Mouse (Mus musculus) intestine, postnatal 0 days (tissue): ENCODE results near the gene Fbxw2. TPM values are rescaled to one million over a fixed set of nuclear protein-coding genes. Genes with fewer than 3 reads are reported as not detected.
"Not testable (repeated sequence)": the region's sequence is repeated elsewhere in the genome, so short reads cannot be mapped to it uniquely, and the experiment has no call there.

ENCODE experiments used
- ATAC-seq: fragments of 200-750 bp; cut with Nextera tagmentation; 2 replicates; pipeline ENCODE4 v1.8.0; 2017; ENCODE audit warnings: mild to moderate bottlenecking, moderate TSS enrichment, moderate library complexity
- H3K27ac ChIP-seq: fragments of 300-500 bp; sonication (generic); 2 replicates; pipeline ENCODE4 v1.5.1; 2014; ENCODE audit warnings: mild to moderate bottlenecking, low read depth, low read length, moderate library complexity
- H3K27me3 ChIP-seq: fragments of 300-500 bp; sonication (generic); replicated peaks from 2 replicates; pipeline ENCODE4 v1.6.1; 2014; ENCODE audit warnings: low read length, mixed read lengths; ENCODE audit not compliant: control insufficient read depth, insufficient read depth
- H3K36me3 ChIP-seq: fragments of 300-500 bp; sonication (generic); 2 replicates; pipeline ENCODE4 v1.6.1; 2014; ENCODE audit warnings: mild to moderate bottlenecking, moderate library complexity; ENCODE audit not compliant: control insufficient read depth, insufficient read depth
- H3K4me1 ChIP-seq: fragments of 300-500 bp; sonication (generic); replicated peaks from 2 replicates; pipeline ENCODE4 v1.6.1; 2014; ENCODE audit warnings: antibody characterized with exemption, low read length, mixed read lengths; ENCODE audit not compliant: control insufficient read depth, insufficient read depth
- H3K4me2 ChIP-seq: fragments of 300-500 bp; sonication (generic); replicated peaks from 2 replicates; pipeline ENCODE4 v1.6.1; 2014; ENCODE audit warnings: low read depth, mild to moderate bottlenecking, moderate library complexity
- H3K4me3 ChIP-seq: fragments of 300-500 bp; sonication (generic); 2 replicates; pipeline ENCODE4 v1.5.1; 2014; ENCODE audit warnings: low read depth, low read length
- H3K9ac ChIP-seq: fragments of 300-500 bp; sonication (generic); 2 replicates; pipeline ENCODE4 v1.6.1; 2014; ENCODE audit warnings: mild to moderate bottlenecking, low read depth, low read length
- H3K9me3 ChIP-seq: fragments of 300-500 bp; sonication (generic); 2 replicates; pipeline ENCODE4 v1.6.1; 2016; ENCODE audit warnings: mixed run types; ENCODE audit not compliant: control insufficient read depth
- CTCF ChIP-seq: sonication (generic); IDR thresholded peaks from 2 replicates; pipeline ENCODE4 v1.5.1; 2016; ENCODE audit warnings: low read depth, mild to moderate bottlenecking, control low read depth, antibody characterized with exemption, moderate library complexity
- WGBS: fragments of 180-500 bp; shearing (Covaris S2); extraction: QIAGEN DNeasy Blood & Tissue Kit; methylation state at CpG from one replicate; pipeline ENCODE4 v1.1.7; 2014; 5-methylcytosine and 5-hydroxymethylcytosine counted together
- polyA plus RNA-seq: library from polyadenylated mRNA; unstranded; fragments of >200 nt; fragmentation: Nextera tagmentation; extraction: Ambion mirVana; gene quantifications from 2 replicates; pipeline ENCODE4 v1.2.1, GENCODE M21; 2015

Gene Fbxw2
- polyA plus RNA-seq, 1 experiment from 2014 or later, result 36.8 TPM

- no peaks in the 10 kb centered on the region for H3K4me1 ChIP-seq
- no peaks in the 10 kb centered on the region for H3K27me3 ChIP-seq
- H3K4me3 ChIP-seq, result no peak overlapping the region
- ATAC-seq, result no peak
- WGBS, result 91% methylated on average over 2 of the region's 2 CpGs
- H3K36me3 ChIP-seq, result peaks cover 24% of the 10 kb centered on the region
- no peak overlapping the region for H3K27ac ChIP-seq
- no peaks in the 10 kb centered on the region for H3K9me3 ChIP-seq
- H3K9ac ChIP-seq, result no peak overlapping the region
- no peak overlapping the region for H3K4me2 ChIP-seq
- TF ChIP-seq CTCF, result 0 out of 2 replicates have a peak, but pooled peaks have one; percentile 11
Measured at GRCm38 (mm10) chr2:34818492-34818891, 7.6 kb downstream of the Fbxw2 start.

- H3K4me3 ChIP-seq, H3K27ac ChIP-seq, ATAC-seq, H3K9ac ChIP-seq, H3K9me3 ChIP-seq, H3K4me2 ChIP-seq, H3K27me3 ChIP-seq, H3K4me1 ChIP-seq: not testable (repeated sequence)
- H3K36me3 ChIP-seq, result peaks cover 41% of the 10 kb centered on the region
- WGBS, result 88% methylated on average over 2 of the region's 2 CpGs
Measured at GRCm38 (mm10) chr2:34815893-34816292, 10.2 kb downstream of the Fbxw2 start.

GRCm38 (mm10) chr2:34812706-34813105, 13.4 kb downstream of the Fbxw2 start:
- H3K27me3 ChIP-seq, result no peaks in the 10 kb centered on the region
- H3K36me3 ChIP-seq, result peaks cover 56% of the 10 kb centered on the region
- H3K27ac ChIP-seq, result no peak overlapping the region
- no peak overlapping the region for H3K4me3 ChIP-seq
- H3K4me1 ChIP-seq, result no peaks in the 10 kb centered on the region
- H3K9me3 ChIP-seq, result no peaks in the 10 kb centered on the region
- H3K4me2 ChIP-seq, result no peak overlapping the region
- TF ChIP-seq CTCF, result no peak
- no peak overlapping the region for H3K9ac ChIP-seq
- 85% methylated on average over 7 of the region's 7 CpGs for WGBS
- ATAC-seq, result no peak

- no peak for ATAC-seq
- Histone ChIP-seq H3K27me3 (no peaks in the 10 kb centered on the region), H3K36me3 (peaks cover 51% of the 10 kb centered on the region), H3K27ac (no peak overlapping the region), H3K9ac (no peak overlapping the region), H3K4me2 (no peak overlapping the region), H3K4me3 (no peak overlapping the region), H3K9me3 (no peaks in the 10 kb centered on the region), H3K4me1 (no peaks in the 10 kb centered on the region)
- WGBS, result 92% methylated on average over 3 of the region's 3 CpGs
- TF ChIP-seq CTCF, result no peak
Measured at GRCm38 (mm10) chr2:34810775-34811174, 15.3 kb downstream of the Fbxw2 start.

- TF ChIP-seq CTCF, result no peak
- H3K9ac ChIP-seq, result no peak overlapping the region
- H3K9me3 ChIP-seq, result no peaks in the 10 kb centered on the region
- H3K36me3 ChIP-seq, result peaks cover 56% of the 10 kb centered on the region
- H3K4me2 ChIP-seq, result no peak overlapping the region
- H3K4me1 ChIP-seq, result no peaks in the 10 kb centered on the region
- no peak overlapping the region for H3K4me3 ChIP-seq
- WGBS, result 93% methylated on average over 1 of the region's 1 CpGs
- no peak for ATAC-seq
- H3K27me3 ChIP-seq, result no peaks in the 10 kb centered on the region
- no peak overlapping the region for H3K27ac ChIP-seq
Measured at GRCm38 (mm10) chr2:34809568-34809967, 16.5 kb downstream of the Fbxw2 start.

- Histone ChIP-seq H3K4me1 (no peaks in the 10 kb centered on the region), H3K36me3 (peaks cover 43% of the 10 kb centered on the region), H3K4me2 (no peak overlapping the region), H3K4me3 (no peak overlapping the region), H3K9me3 (no peaks in the 10 kb centered on the region), H3K27me3 (no peaks in the 10 kb centered on the region), H3K27ac (no peak overlapping the region), H3K9ac (no peak overlapping the region)
- 67% methylated on average over 2 of the region's 2 CpGs for WGBS
- no peak for ATAC-seq
- TF ChIP-seq CTCF, result no peak
Measured at GRCm38 (mm10) chr2:34808057-34808456, 18.1 kb downstream of the Fbxw2 start.

- Histone ChIP-seq H3K27me3 (no peaks in the 10 kb centered on the region), H3K9me3 (no peaks in the 10 kb centered on the region), H3K4me3 (no peak overlapping the region), H3K36me3 (peaks cover 22% of the 10 kb centered on the region), H3K27ac (no peak overlapping the region), H3K4me2 (no peak overlapping the region), H3K4me1 (0 out of 2 replicates have a peak, but pooled peaks cover under 1% of the 10 kb centered on the region), H3K9ac (no peak overlapping the region)
- TF ChIP-seq CTCF, result no peak
- WGBS, result 87% methylated on average over 10 of the region's 10 CpGs
- ATAC-seq, result no peak
Measured at GRCm38 (mm10) chr2:34805364-34805950, 20.7 kb downstream of the Fbxw2 start.
